Comparison of ENCODE assay signal across 13 mouse cellular contexts in genomic region chr2:23539967-23540366, GRCm38 (mm10).
"Had no signal": no experiment of that assay in that cellular context is flagged by ENCODE, and none has a peak within 500 bp of the region (broad histone marks: within the 10 kb centered on the region; RNA-seq: fewer than 3 reads in every experiment).

No protein-coding gene starts in this region.

- H3K4me1 ChIP-seq: liver, embryonic 13.5 days; midbrain, embryonic 12.5 days; midbrain, embryonic 15.5 days had no signal

- H3K9me3 ChIP-seq: liver, embryonic 13.5 days; midbrain, embryonic 12.5 days; midbrain, embryonic 15.5 days had no signal

- H3K4me2 ChIP-seq: liver, embryonic 13.5 days; midbrain, embryonic 12.5 days; midbrain, embryonic 15.5 days had no signal

- H3K4me3 ChIP-seq: left cerebral cortex, adult 2 months; liver, embryonic 13.5 days; midbrain, embryonic 12.5 days; midbrain, embryonic 15.5 days; myocyte had no signal

- H3K36me3 ChIP-seq: midbrain, embryonic 15.5 days had no signal

- DNase-seq: kidney, postnatal 36 days; layer of hippocampus, postnatal 36 days; liver, embryonic 13.5 days; lung, adult 2 months; lung, postnatal 14 days; lung, postnatal 4 days; thymus, adult 18-20 months; thymus, postnatal 25 days had no signal

- H3K9ac ChIP-seq: liver, embryonic 13.5 days; midbrain, embryonic 12.5 days; midbrain, embryonic 15.5 days had no signal

- ATAC-seq: midbrain, embryonic 15.5 days had no signal

- H3K27ac ChIP-seq: kidney, postnatal 0 days; left cerebral cortex, adult 2 months; liver, embryonic 13.5 days; midbrain, embryonic 12.5 days; midbrain, embryonic 15.5 days had no signal

- H3K27me3 ChIP-seq: liver, embryonic 13.5 days; midbrain, embryonic 12.5 days; midbrain, embryonic 15.5 days had no signal
